Mouse (Mus musculus) megakaryocyte, embryonic 14.5 days (primary cell): Measurements from ENCODE around the gene 4930579F01Rik.

Experiments
- FLI1 ChIP-seq: IDR thresholded peaks from 2 replicates; pipeline ENCODE4 v1.6.1; 2012; ENCODE audit warnings: low read length, inconsistent platforms, mixed read lengths
- GATA1 ChIP-seq: IDR thresholded peaks from 3 replicates; pipeline ENCODE4 v1.6.1; 2012; ENCODE audit warnings: mixed read lengths, low read length, inconsistent platforms, borderline replicate concordance

- TF ChIP-seq GATA1: no peak
- no peak for TF ChIP-seq FLI1
These were observed 59.7 kb downstream of the 4930579F01Rik start for GRCm38 (mm10) chr3:138133916-138134315.
